Mouse (Mus musculus) ES-E14 (cell line): Measurements from ENCODE around the gene Aspscr1. TPM values are rescaled to one million over a fixed set of nuclear protein-coding genes. Genes with fewer than 3 reads are reported as not detected.

Experiments used
- DNase-seq: peaks from one replicate; pipeline ENCODE4 v3.0.0-alpha.2; 2013; ENCODE audit warnings: low read depth, low spot score
- H3K27ac ChIP-seq: 2 replicates; pipeline ENCODE4 v1.5.1; 2012; ENCODE audit warnings: low read depth, mild to moderate bottlenecking, low read length, moderate library complexity, mixed read lengths; ENCODE audit not compliant: poor library complexity, insufficient read depth, severe bottlenecking
- H3K36me3 ChIP-seq: 2 replicates; pipeline ENCODE4 v1.6.1; 2012; ENCODE audit warnings: mild to moderate bottlenecking, low read length, moderate library complexity, mixed read lengths; ENCODE audit not compliant: control insufficient read depth, poor library complexity, insufficient read depth, severe bottlenecking
- H3K4me1 ChIP-seq, 2 experiments: fragments of 150-350 bp in 1 of 2; sonication (generic) in 1 of 2; 2 replicates each; pipeline ENCODE4 v1.6.1; 2012; ENCODE audit warnings: low read length in 2 of 2, mild to moderate bottlenecking in 1 of 2, mixed read lengths in 1 of 2; ENCODE audit not compliant: control insufficient read depth in 2 of 2, insufficient read depth in 2 of 2, poor library complexity in 1 of 2
- H3K4me3 ChIP-seq, 2 experiments: fragments of 150-350 bp in 1 of 2; sonication (generic) in 1 of 2; 2 replicates each; pipeline ENCODE4 v1.5.1; 2012; ENCODE audit warnings: low read length in 2 of 2, low read depth in 1 of 2, mild to moderate bottlenecking in 1 of 2, mixed read lengths in 1 of 2; ENCODE audit not compliant: insufficient read depth in 1 of 2, poor library complexity in 1 of 2, severe bottlenecking in 1 of 2
- H3K9ac ChIP-seq: 2 replicates; pipeline ENCODE4 v1.6.1; 2012; ENCODE audit warnings: low read depth, mild to moderate bottlenecking, low read length, mixed read lengths; ENCODE audit not compliant: poor library complexity, insufficient read depth, severe bottlenecking
- H3K9me3 ChIP-seq: fragments of 150-350 bp; sonication (generic); 2 replicates; pipeline ENCODE4 v1.6.1; 2012; ENCODE audit warnings: low read depth, mild to moderate bottlenecking, low read length; ENCODE audit not compliant: control insufficient read depth, insufficient read depth
- CHD2 ChIP-seq: IDR thresholded peaks from 2 replicates; pipeline ENCODE4 v1.6.1; 2014; ENCODE audit warnings: mild to moderate bottlenecking, low read depth, low read length, inconsistent platforms
- HCFC1 ChIP-seq: IDR thresholded peaks from 2 replicates; pipeline ENCODE4 v1.6.1; 2012; ENCODE audit warnings: low read length, inconsistent platforms, borderline replicate concordance; ENCODE audit not compliant: insufficient read depth
- MAFK ChIP-seq: IDR thresholded peaks from 2 replicates; pipeline ENCODE4 v1.6.1; 2014; ENCODE audit warnings: mild to moderate bottlenecking, low read depth, low read length, inconsistent platforms; ENCODE audit not compliant: insufficient read depth
- ZC3H11A ChIP-seq: IDR thresholded peaks from 2 replicates; pipeline ENCODE4 v1.6.1; 2012; ENCODE audit warnings: low read depth, mild to moderate bottlenecking, inconsistent platforms, low read length, borderline replicate concordance
- ZNF384 ChIP-seq: IDR thresholded peaks from 2 replicates; pipeline ENCODE4 v1.6.1; 2012; ENCODE audit warnings: low read depth, low read length, inconsistent platforms
- in situ Hi-C, 2 experiments: fragments of 600-800 bp; cut with MboI; formaldehyde crosslinking; loops; one replicate each; pipeline ENCODE4 v1.15.1; 2025; ENCODE audit warnings: low sequenced_read_pairs in 2 of 2, inconsistent platforms in 1 of 2; ENCODE audit not compliant: unreplicated experiment in 2 of 2
- total RNA-seq: library from RNA; depleted of rRNA; stranded (reverse); fragments of 300-350 nt; gene quantifications from 2 replicates; pipeline ENCODE4 v1.2.3, GENCODE M21; 2012

The Aspscr1 gene
- total RNA-seq, 1 experiment: 85.2 TPM

DNA sequence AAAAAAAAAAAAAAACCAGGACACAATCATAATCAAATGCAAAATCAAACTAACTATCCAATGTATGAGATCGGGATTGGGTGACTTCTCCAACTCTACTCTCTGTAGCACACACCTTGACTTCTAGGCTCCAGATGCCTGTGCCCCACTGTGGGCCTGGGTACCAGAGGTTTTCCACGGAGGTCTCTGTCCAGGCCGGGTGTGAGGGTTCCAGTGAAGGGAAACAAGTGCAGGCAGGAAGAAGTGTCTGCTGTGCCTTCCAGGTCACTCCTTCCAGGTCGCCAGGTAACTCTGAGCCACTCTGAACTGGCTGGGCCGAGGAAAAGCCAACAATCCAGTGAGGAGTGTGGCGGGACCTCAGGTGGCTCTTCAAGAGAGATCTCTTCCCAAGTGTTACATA, 63.7 kb downstream of the Aspscr1 start:
- Histone ChIP-seq H3K27ac (no peak overlapping the region), H3K4me3 (no peak overlapping the region), H3K4me1 (peaks cover 0 to 5% of the 10 kb centered on the region in 2 experiments; a peak in 1 of 4 replicates), H3K9me3 (no peaks in the 10 kb centered on the region), H3K9ac (no peak overlapping the region), H3K36me3 (no peaks in the 10 kb centered on the region)
- in situ Hi-C loops: no loop called here
- no peak for TF ChIP-seq ZC3H11A
- no peak for TF ChIP-seq MAFK
- TF ChIP-seq CHD2: no peak
- no peak for TF ChIP-seq HCFC1
- TF ChIP-seq ZNF384: no peak
- DNase-seq: no peak

DNA sequence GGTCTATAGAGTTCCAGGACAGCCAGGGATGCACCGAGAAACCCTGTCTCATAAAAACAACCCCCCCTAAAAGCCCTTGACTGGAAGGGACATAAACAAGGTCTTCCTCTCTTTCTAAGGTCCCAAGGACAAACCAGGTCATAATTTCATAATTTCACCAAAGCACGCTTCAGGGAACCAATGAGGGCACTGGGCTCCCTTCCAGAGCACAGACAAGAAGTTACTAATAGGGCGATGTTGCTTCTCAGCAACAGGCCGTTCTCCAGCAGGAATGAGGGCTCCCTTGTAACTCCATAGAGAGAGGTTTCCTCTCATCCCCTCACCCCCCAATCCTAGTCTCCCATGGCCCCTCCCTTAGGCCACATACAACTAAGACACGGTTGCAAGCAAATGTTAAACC, 68.2 kb downstream of the Aspscr1 start:
- no peak for DNase-seq
- Histone ChIP-seq H3K4me1 (peaks cover 0 to 3% of the 10 kb centered on the region in 2 experiments; a peak in 1 of 4 replicates), H3K4me3 (no peak overlapping the region), H3K9me3 (no peaks in the 10 kb centered on the region), H3K9ac (no peak overlapping the region), H3K36me3 (no peaks in the 10 kb centered on the region), H3K27ac (no peak overlapping the region)
- TF ChIP-seq HCFC1 (no peak), MAFK (no peak), ZNF384 (no peak), ZC3H11A (no peak), CHD2 (no peak)
- in situ Hi-C loops: no loop called here

DNA sequence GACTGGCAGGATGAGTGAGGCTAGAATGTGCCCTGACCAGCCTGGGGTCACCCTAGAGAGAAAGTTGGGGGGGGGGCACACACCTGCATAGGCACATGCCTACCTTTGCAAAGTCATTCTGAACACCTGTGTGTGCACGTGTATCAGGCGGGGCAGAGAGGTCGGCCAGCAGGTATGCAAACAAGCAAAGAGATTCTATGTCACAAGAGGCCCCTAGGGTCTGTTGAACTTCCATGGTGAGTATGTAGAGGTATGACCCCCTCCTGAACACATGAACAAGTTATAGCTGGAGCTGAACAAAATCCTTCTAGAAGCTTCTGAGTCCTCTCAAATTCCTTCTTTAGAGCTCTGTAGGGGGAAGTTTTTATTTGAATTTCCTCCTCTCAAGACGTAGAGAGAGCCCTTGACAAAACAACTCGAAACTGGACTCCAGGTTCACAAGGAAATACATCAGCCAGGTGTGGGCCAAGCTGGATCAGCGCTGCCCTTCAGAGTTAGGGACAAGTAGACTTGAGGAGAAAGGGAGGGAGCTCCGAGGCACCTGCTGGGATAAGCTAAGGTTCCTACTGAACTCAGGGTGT, 71.4 kb downstream of the Aspscr1 start:
- DNase-seq: no peak
- in situ Hi-C loops: no loop called here
- TF ChIP-seq ZNF384: no peak

DNA sequence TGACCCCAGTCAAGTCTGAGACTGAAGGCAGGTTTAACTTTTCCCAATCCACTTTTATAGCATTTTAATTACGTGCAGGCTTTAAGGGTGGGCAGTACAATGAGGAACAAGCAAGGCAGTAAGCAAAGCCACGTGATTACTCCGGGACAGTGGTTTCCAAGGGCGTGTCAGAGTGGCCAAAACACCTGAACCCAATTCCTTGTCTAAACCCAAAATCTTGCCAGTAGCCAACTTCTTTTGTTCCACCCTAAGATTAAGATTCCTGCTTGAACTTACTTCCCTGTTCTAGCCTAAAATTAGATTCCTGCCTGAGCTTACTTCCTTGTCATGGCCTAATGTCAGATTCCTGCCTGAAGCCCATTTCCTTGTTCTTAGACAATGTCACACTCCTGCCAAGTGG, 75.2 kb downstream of the Aspscr1 start:
- Histone ChIP-seq H3K4me1 (no peaks in the 10 kb centered on the region), H3K9me3 (no peaks in the 10 kb centered on the region), H3K9ac (no peak overlapping the region), H3K36me3 (no peaks in the 10 kb centered on the region), H3K27ac (no peak overlapping the region), H3K4me3 (no peak overlapping the region)
- DNase-seq: no peak
- in situ Hi-C loops: no loop called here
- TF ChIP-seq MAFK (no peak), CHD2 (no peak), ZNF384 (no peak)

More for the DNA sequence above, 71.4 kb downstream of the Aspscr1 start:
- Histone ChIP-seq H3K9ac (no peak overlapping the region), H3K36me3 (no peaks in the 10 kb centered on the region), H3K9me3 (no peaks in the 10 kb centered on the region), H3K4me3 (no peak overlapping the region), H3K4me1 (no peaks in the 10 kb centered on the region), H3K27ac (no peak overlapping the region)

DNA sequence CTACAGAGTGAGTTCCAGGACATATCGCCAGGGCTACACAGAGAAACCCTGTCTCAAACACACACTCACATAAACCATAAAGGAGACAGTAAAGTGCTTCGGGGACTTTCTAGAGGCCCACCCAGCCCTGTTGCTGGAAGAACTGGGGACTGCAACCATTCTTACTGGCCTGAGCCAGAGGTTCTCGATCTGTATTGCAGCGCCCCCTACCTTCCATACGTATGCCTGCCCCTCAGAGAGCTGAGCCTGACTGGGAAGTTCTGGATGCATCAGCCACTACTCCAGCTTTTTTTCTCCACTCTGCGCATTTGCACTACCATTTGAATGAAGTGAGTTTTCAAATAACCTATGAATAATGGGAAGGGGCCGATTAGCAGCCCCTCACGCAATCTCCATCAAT, 76.7 kb downstream of the Aspscr1 start:
- DNase-seq: peak; percentile 57
- TF ChIP-seq ZNF384: no peak
- no peak for TF ChIP-seq CHD2
- no peak for TF ChIP-seq MAFK
- no peak for TF ChIP-seq HCFC1
- TF ChIP-seq ZC3H11A: no peak; the same call in 1 of the 2 replicates
- Histone ChIP-seq H3K9ac (no peak overlapping the region), H3K27ac (no peak overlapping the region), H3K36me3 (no peaks in the 10 kb centered on the region), H3K9me3 (no peaks in the 10 kb centered on the region), H3K4me3 (no peak overlapping the region), H3K4me1 (no peaks in the 10 kb centered on the region)
- in situ Hi-C loops: no loop called here
